Mouse (Mus musculus) G1E (cell line): Measurements from ENCODE around the gene Lrrc34. TPM values are rescaled to one million over a fixed set of nuclear protein-coding genes. Genes with fewer than 3 reads are reported as not detected.

ENCODE experiments used
- ATAC-seq: 2 replicates; pipeline ENCODE4 v1.8.0; 2016; ENCODE audit warnings: mild to moderate bottlenecking; ENCODE audit not compliant: insufficient number of reproducible peaks, poor library complexity, low FRiP score, severe bottlenecking; ENCODE audit errors: extremely low read depth
- DNase-seq: peaks from one replicate; pipeline ENCODE4 v3.0.0; 2012; ENCODE audit warnings: low spot score
- H3K27me3 ChIP-seq: 2 replicates; pipeline ENCODE4 v1.6.1; 2012; ENCODE audit warnings: mild to moderate bottlenecking, low read length, inconsistent platforms; ENCODE audit not compliant: insufficient read depth
- H3K36me3 ChIP-seq: replicated peaks from 2 replicates; pipeline ENCODE3; 2012; ENCODE audit warnings: mild to moderate bottlenecking, inconsistent platforms
- H3K4me1 ChIP-seq: 2 replicates; pipeline ENCODE4 v1.6.1; 2012; ENCODE audit warnings: low read depth, low read length, inconsistent platforms, mixed read lengths; ENCODE audit not compliant: insufficient read depth
- H3K4me3 ChIP-seq: 2 replicates; pipeline ENCODE4 v1.5.1; 2012; ENCODE audit warnings: low read depth, mild to moderate bottlenecking, inconsistent platforms, low read length, moderate library complexity, mixed read lengths
- H3K9me3 ChIP-seq: replicated peaks from 2 replicates; pipeline ENCODE4 v1.6.1; 2012; ENCODE audit warnings: inconsistent platforms
- CTCF ChIP-seq: IDR thresholded peaks from 2 replicates; pipeline ENCODE4 v1.5.1; 2012; ENCODE audit warnings: low read depth, low read length, inconsistent platforms, mixed read lengths
- GATA1 ChIP-seq: IDR thresholded peaks from 2 replicates; pipeline ENCODE4 v1.6.1; 2012; ENCODE audit warnings: borderline replicate concordance, low read length, inconsistent platforms, mixed read lengths
- GATA2 ChIP-seq: IDR thresholded peaks from 2 replicates; pipeline ENCODE4 v1.6.1; 2012; ENCODE audit warnings: low read depth, low read length, inconsistent platforms, borderline replicate concordance
- POLR2AphosphoS5 ChIP-seq: IDR thresholded peaks from 2 replicates; pipeline ENCODE4 v1.6.1; 2012; ENCODE audit warnings: low read depth, low read length, inconsistent platforms; ENCODE audit not compliant: insufficient replicate concordance
- TAL1 ChIP-seq: conservative IDR thresholded peaks from 2 replicates; pipeline ENCODE4 v1.6.1; 2012; ENCODE audit warnings: low read depth, low read length, inconsistent platforms, mixed read lengths
- polyA plus RNA-seq: library from polyadenylated mRNA; stranded (reverse); fragments of >175 nt; gene quantifications from 2 replicates; pipeline ENCODE4 v1.2.3, GENCODE M21; 2012
- total RNA-seq, 2 experiments: library from RNA; stranded (forward) in 1 of 2; stranded (reverse) in 1 of 2; fragments of 200-1000 nt in 1 of 2; fragments of >200 nt in 1 of 2; fragmentation: Nextera tagmentation in 1 of 2; gene quantifications; 2 replicates each; pipeline ENCODE4 v1.2.3; 2014 to 2017

Gene Lrrc34
- total and polyA plus RNA-seq, 3 experiments = not detected

DNA sequence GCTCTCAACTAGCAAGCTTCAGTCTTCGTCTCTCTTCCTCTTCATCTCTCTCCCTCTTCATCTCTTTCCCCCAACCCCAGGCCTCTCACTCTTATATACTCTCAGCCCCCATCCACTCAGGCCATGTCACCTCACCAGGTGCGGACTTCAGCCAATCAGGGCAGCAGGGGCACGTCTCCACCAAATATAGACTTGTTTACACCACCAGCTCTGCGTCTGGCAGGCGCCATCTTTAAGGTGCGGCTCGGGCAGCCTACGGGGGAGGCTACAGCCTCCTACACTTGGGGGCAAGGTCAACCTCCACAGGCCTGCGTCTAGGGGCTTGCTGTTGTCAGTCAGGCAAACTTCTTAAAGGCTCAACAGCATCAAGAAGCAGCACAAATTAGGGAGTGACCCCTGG, 10.8 kb upstream of the Lrrc34 start:
- Histone ChIP-seq H3K36me3 (no peaks in the 10 kb centered on the region), H3K9me3 (no peaks in the 10 kb centered on the region), H3K4me3 (no peak overlapping the region), H3K27me3 (peaks cover 3% of the 10 kb centered on the region; the same call in 1 of the 2 replicates), H3K4me1 (no peaks in the 10 kb centered on the region)
- ATAC-seq = no peak
- no peak for DNase-seq
- TF ChIP-seq GATA2 (no peak), POLR2AphosphoS5 (no peak), CTCF (no peak), GATA1 (no peak)

DNA sequence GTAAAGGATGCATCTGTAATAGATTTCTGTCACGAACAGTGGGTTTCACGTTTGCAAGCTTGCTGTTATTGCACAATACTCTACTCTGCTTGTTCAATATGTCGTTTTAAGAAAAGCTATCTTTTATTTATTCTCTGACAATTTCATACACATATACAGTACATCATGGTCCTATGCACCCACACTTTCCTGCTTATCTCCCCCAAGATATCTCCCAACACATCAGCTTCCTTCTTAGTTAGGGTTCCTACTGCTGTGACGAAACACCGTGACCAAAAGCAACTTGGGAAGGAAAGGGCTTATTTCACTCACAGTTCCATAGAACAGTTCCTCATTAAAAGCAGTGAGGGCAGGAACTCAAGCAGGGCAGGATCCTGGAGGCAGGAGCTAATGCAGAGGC, 8.3 kb upstream of the Lrrc34 start:
- no peak for ATAC-seq
- H3K36me3 ChIP-seq = no peaks in the 10 kb centered on the region
- H3K27me3 ChIP-seq = peaks cover 3% of the 10 kb centered on the region; the same call in 1 of the 2 replicates
- TF ChIP-seq CTCF = no peak
- TF ChIP-seq POLR2AphosphoS5 = no peak
- TF ChIP-seq TAL1 = no peak
- TF ChIP-seq GATA1 = no peak
- TF ChIP-seq GATA2 = no peak
- H3K4me1 ChIP-seq = no peaks in the 10 kb centered on the region
- no peaks in the 10 kb centered on the region for H3K9me3 ChIP-seq
- no peak overlapping the region for H3K4me3 ChIP-seq
- no peak for DNase-seq

DNA sequence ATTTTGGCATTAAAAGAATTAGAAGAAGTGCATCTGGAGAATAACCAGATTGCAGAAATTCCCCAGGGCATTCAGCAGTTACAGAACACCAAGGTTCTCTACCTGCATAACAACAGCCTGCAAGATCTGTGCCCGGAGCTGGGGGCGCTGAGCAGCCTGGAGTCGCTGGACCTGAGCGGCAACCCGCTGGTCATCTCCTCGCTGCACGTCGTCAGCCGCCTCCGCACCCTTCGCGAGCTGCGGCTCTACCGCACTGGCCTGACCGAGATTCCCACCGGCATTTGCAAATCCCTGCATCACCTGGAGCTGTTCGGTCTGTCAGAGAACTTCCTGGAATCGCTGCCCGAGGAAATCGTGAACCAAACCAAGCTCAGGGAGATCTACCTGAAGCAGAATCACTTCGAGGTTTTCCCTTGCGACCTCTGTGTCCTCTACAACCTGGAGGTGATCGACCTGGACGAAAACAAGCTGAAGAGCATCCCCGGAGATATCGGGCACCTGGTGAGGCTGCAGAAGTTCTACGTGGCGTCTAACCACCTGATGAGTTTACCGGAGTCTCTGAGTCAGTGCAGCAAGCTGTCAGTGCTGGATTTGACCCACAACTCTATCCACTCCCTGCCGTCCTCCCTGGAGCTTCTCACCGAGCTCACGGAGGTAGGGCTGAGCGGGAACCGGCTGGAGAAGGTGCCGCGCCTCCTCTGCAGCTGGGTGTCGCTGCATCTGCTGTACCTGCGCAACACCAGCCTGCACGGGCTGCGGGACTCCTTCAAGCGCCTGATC, 2.6 kb upstream of the Lrrc34 start:
- Histone ChIP-seq H3K36me3 (no peaks in the 10 kb centered on the region), H3K9me3 (no peaks in the 10 kb centered on the region), H3K4me1 (peaks cover 5% of the 10 kb centered on the region), H3K27me3 (peaks cover 19% of the 10 kb centered on the region), H3K4me3 (no peak overlapping the region)
- ATAC-seq (no peak), DNase-seq (no peak)
- TF ChIP-seq GATA2 (no peak), CTCF (no peak), TAL1 (no peak), GATA1 (no peak), POLR2AphosphoS5 (no peak)

- TF ChIP-seq TAL1 = no peak
- no peak for TF ChIP-seq GATA2
- no peak for TF ChIP-seq CTCF
- no peak for TF ChIP-seq POLR2AphosphoS5
- no peak for TF ChIP-seq GATA1
- no peaks in the 10 kb centered on the region for H3K9me3 ChIP-seq
- H3K27me3 ChIP-seq = peaks cover 19% of the 10 kb centered on the region
- ATAC-seq (no peak), DNase-seq (no peak)
- H3K36me3 ChIP-seq = no peaks in the 10 kb centered on the region
- no peak overlapping the region for H3K4me3 ChIP-seq
- peaks cover 5% of the 10 kb centered on the region for H3K4me1 ChIP-seq
Measured at GRCm38 (mm10) chr3:30648466-30648865, 797 bp upstream of the Lrrc34 start.

DNA sequence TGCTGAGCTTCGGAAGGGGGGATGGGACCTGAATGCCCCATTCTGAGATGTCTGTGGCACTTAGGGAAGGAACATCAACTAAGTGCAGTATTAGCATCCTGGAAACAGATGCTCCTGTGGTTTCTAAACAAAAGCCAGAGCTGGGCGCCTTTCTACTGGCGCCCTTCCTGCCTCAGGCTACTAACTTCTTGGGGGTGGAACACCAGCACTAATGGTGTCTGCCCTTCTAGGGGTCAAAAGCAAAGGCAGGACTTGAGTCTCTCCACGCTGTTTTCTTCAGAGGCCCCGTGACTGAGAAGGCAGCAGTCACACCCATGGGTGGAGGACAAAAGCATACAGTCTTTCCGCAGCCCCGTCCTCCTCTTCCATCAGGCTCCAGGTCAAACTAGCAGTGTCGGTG, 908 bp downstream of the Lrrc34 start:
- H3K4me3 ChIP-seq = no peak overlapping the region
- H3K9me3 ChIP-seq = no peaks in the 10 kb centered on the region
- no peaks in the 10 kb centered on the region for H3K36me3 ChIP-seq
- H3K27me3 ChIP-seq = peaks cover 19% of the 10 kb centered on the region
- DNase-seq = no peak
- H3K4me1 ChIP-seq = peaks cover 5% of the 10 kb centered on the region
- ATAC-seq = no peak
- TF ChIP-seq TAL1 (no peak), GATA1 (no peak), POLR2AphosphoS5 (no peak), GATA2 (no peak), CTCF (no peak)

- Histone ChIP-seq H3K4me3 (no peak within 1 kb of the TSS), H3K4me1 (peaks cover 5% of the 10 kb centered on the region), H3K27me3 (peaks cover 11% of the 10 kb centered on the region), H3K36me3 (no peaks in the 10 kb centered on the region), H3K9me3 (no peaks in the 10 kb centered on the region)
- TF ChIP-seq POLR2AphosphoS5 (no peak), GATA1 (no peak), GATA2 (no peak), CTCF (no peak), TAL1 (no peak)
- DNase-seq (no peak), ATAC-seq (no peak)
Measured at GRCm38 (mm10) chr3:30644207-30644606, 3.5 kb downstream of the Lrrc34 start, which contains the start of gene Lrriq4. TSS of gene Lrriq4 (plus strand) at chr3:30644507.

DNA sequence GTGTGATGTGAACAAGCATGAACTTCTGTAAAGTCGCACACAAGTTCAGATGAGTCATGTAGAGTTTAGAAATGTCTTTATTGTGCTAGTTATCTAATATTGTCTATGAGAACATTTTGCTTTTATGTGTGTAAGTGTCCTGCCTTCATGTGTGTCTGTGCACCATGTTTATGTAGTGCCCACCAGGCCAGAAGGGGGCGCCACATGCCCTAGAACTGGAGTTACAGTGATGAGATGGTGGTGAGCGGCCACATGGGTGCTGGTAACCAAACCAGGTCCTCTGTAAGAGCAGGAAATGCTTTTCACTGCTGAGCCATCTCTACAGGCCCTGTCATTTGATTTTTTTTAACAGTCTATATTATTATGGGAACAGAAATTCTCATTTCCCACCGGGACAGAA, 12.0 kb downstream of the Lrrc34 start:
- Histone ChIP-seq H3K9me3 (no peaks in the 10 kb centered on the region), H3K4me3 (no peak overlapping the region), H3K36me3 (no peaks in the 10 kb centered on the region), H3K4me1 (no peaks in the 10 kb centered on the region), H3K27me3 (peaks cover 4% of the 10 kb centered on the region; the same call in 1 of the 2 replicates)
- ATAC-seq (no peak), DNase-seq (no peak)
- TF ChIP-seq POLR2AphosphoS5 (no peak), GATA1 (no peak), CTCF (no peak), GATA2 (no peak), TAL1 (no peak)
